Mouse (Mus musculus): Measurements from ENCODE around the gene Crebbp.

Crebbp gene

GRCm38 (mm10) chr16:4044093-4044492 is 169.7 kb downstream of the Crebbp start:
- no peak for DNase-seq (ENCODE audit: low spot score)

- no peak for DNase-seq (ENCODE audit: low spot score)
Measured at GRCm38 (mm10) chr16:4041646-4042045, 172.2 kb downstream of the Crebbp start.

GRCm38 (mm10) chr16:4040206-4040605 is 173.6 kb downstream of the Crebbp start:
- DNase-seq (ENCODE audit: low spot score), result no peak

GRCm38 (mm10) chr16:4037690-4038089 is 176.1 kb downstream of the Crebbp start:
- DNase-seq (ENCODE audit: low spot score), result no peak

- no peak for DNase-seq (ENCODE audit: low spot score)
Measured at GRCm38 (mm10) chr16:4036807-4037206, 177.0 kb downstream of the Crebbp start, which contains the start of gene Dnase1. Gene Dnase1, plus strand, starts transcription at chr16:4036942.

GRCm38 (mm10) chr16:4035575-4035974 is 178.2 kb downstream of the Crebbp start:
- DNase-seq (ENCODE audit: low spot score), result no peak

GRCm38 (mm10) chr16:4034476-4034875 is 179.3 kb downstream of the Crebbp start:
- DNase-seq (ENCODE audit: low spot score), result no peak

GRCm38 (mm10) chr16:4033971-4034370 is 179.8 kb downstream of the Crebbp start:
- DNase-seq (ENCODE audit: low spot score), result no peak

- DNase-seq (ENCODE audit: low spot score), result no peak
Measured at GRCm38 (mm10) chr16:4032341-4032748, 181.5 kb downstream of the Crebbp start.

- DNase-seq (ENCODE audit: low spot score), result no peak
Measured at GRCm38 (mm10) chr16:4031441-4032274, 182.1 kb downstream of the Crebbp start.

All from ovary, postnatal 36 days (tissue).